Mouse (Mus musculus): ENCODE data around the gene Prr15l.

DNA sequence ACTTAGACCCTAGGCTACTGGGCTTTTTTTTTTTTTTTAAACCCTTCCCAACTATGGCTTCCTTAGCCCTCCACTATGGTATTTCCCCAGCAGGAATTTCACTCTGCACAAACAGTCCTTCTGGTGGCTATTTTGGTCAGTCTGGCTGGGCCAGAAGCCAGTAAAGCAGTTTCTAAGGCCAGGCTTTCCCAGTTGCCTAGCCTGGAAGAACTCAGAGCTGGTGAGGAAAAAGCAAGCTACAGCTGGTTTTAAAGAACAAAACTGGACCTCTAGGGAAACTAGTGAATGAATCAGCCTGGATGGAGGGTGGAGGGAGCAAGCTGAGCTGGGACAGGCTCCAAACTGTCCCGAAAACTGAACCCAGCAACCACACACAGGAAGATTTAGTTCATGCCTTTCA lies 41.8 kb downstream of the Prr15l start:
- no peak for TF ChIP-seq POLR2A (IDR thresholded peaks at IDR 0.05; ENCODE audit: low read depth, low read length)
- TF ChIP-seq CTCF (IDR thresholded peaks at IDR 0.05; ENCODE audit: extremely low read depth, insufficient read length, insufficient replicate concordance, low read depth, low read length): no peak

All from small intestine, adult 2 months (tissue).